Mouse (Mus musculus): ENCODE data around the gene Amh.

The Amh gene

DNA sequence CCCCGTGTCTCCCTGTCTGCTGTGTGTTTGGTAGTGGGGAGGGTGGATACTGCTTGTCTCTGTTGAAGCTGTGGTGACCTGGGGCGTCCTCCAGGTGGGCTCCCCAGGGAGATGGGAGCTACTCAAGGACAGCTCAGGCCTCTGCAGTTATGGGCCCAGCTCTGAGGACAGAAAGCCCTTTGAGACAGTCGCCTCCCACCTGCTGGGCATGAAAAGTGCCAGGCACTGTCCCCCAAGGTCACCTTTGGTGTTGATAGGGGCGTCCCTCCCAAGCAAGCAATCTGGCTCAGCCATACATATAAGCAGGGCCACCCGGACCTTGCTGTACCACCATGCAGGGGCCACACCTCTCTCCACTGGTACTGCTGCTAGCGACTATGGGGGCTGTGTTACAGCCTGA lies at the start of gene Amh:
Gene Amh (plus strand): TSS at position 328 of the 400 bp plus-strand sequence.
- DNase-seq = no peak

- DNase-seq = no peak
Measured at GRCm38 (mm10) chr10:80755291-80756015, 49.6 kb upstream of the Amh start.

DNA sequence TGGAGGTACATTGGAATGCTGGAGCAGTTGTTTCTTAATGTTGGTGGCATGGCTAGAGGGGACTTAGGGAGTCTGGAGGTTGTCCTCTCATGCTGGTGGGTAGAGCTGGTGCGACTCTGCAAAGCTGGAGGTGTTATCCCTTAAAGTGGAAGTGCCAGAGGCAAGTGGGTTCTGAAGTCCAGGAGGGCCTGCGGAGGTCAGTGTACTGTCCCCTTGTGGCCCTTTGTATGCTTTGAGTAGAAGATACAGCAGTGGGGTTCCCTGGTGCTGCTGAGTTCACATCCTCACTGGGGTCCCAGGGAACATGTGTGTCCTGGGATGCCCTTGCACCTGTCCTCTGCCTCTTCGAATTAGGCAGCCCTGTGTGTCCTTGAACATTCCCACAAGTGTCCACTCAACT lies 48.9 kb upstream of the Amh start:
- DNase-seq = no peak

DNA sequence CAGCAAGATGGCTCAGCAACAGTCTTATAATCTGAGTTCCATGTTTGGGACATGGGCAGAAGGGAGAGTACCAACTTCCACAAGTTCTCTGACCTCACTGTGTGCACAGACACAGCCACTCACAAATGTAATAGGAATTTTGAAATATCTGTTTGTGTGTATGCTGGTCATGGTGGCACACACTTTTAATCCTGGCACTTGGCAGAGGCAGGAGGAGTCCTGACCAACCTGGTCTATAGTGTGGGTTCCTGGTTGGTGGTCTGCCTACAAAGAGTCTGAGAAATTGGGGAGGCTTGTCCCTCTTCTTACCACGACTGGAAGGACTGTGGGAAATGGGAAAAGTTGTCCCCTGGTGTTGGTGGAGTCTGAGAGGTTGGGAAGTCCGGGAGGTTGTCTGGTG lies 48.5 kb upstream of the Amh start:
- DNase-seq = no peak

- no peak for DNase-seq
Measured at GRCm38 (mm10) chr10:80756967-80757366, 48.1 kb upstream of the Amh start.

GRCm38 (mm10) chr10:80757717-80758116 lies 47.3 kb upstream of the Amh start:
- DNase-seq = peak; percentile 83

GRCm38 (mm10) chr10:80758651-80759050 lies 46.4 kb upstream of the Amh start:
- DNase-seq = no peak

DNA sequence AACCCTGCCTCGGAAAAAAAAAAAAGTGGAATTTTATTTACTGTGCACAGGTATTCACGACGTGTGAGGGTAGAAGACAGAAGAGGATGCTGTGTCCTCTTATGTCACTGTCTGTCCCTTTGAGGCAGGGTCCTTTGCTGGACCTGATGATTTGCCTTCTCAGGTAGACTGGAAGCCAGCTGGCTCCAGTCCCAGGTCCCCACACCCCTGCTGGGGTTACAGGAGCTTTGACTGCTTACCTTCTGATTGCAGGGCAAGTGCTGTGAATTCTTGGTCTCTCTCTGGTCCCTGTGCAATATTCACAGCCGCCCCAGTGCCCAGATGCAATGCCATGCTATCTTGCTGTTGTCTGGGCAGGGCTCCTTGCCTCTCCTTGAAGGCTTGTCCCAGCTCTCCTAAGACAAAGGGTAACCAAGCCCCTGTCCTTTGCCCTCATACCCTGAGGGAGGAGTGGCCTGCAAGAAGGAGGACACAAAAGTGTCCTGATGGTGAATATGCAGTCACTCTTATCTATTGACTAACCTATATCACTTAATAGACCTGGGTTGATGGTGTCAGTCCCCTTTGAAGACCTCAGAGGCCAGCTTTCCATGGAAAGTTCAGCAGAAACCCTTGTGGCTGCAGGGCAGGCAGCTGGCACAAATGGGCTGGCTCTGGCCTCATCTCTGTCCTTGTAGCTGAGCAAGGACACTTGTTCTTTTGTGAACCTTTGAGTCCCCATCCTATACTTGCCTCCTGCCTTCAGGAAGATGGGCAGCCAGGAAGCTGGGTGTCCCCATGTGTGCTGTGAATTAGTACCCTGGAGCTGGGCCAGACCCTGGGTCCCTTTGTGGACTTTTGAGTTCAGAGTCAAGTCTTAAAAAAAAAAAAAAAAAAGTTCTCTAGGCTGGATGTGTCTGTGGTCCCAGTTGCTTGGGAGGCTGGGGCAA lies 44.2 kb upstream of the Amh start:
- DNase-seq = peak; percentile 51

- DNase-seq = no peak
Measured at GRCm38 (mm10) chr10:80761821-80762220, 43.2 kb upstream of the Amh start.

DNA sequence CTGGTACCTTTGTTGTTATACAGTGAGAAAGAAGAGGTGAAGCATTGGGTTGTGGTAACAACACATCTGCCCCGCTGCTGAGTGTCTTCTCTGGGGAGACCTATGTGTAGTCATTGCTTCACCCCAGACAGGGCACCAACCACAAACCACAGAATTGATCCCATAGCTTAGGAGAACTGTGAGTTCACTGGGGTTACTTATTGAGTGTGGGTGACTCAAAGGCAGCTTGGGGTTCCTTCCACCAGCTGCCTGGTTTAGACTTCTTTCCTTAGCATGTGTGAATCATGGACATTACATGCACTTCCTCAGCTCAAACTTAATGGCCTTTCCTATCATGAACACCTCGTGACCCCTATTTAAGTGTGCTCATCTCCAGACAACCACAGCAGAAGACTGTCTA lies 41.5 kb upstream of the Amh start:
- DNase-seq = no peak

DNA sequence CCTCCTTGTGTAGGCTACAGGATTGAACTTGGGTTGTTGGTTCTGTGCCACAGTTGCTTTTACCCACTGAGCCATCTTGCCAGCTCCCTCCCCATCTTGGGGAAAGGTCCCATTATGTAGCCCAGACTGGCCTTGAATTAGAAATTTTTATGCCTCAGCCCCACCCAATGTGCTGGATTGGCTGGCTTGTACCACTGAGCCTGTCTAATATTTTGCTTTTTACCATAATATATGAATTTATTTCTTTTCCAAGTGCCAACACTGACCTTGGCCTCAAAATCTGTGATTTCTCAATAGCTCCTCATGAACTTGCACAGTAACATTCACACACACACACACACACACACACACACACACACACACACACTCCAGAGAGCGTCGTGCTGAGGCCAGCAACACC lies 39.3 kb upstream of the Amh start:
- no peak for DNase-seq

DNA sequence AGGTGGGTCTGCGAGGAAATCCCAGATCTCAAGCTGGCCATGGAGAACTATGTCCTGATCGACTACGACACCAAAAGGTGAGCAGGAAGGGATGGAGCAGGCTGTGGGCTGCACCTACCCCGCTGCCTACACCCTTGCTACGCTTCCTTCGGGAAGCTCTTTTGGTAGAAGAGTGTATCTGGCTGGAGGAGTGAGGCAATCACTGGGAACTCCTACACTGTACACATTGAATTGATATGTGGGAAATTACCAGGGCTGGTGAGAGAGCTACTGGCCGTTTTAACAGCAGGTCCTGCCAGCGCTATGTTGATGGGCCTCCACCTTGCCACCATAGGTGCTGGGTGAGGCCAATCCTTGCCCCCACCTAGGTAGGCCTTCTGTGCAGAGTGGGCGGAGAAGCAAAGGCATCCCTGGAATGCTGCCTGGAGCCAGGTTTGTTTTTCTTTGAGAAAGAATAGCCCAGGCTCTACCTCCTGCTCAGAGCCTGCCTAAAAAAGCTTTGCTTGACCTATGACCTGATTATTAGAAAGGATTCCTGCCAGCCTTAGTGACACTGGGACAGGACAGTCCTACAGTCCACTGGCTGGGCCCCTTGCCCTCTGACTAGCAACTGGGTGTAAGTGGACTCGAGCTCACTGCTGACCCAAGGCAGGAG lies 38.8 kb upstream of the Amh start:
- DNase-seq = peak; percentile 54

- DNase-seq = no peak
Measured at GRCm38 (mm10) chr10:80768365-80768764, 36.7 kb upstream of the Amh start.

DNA sequence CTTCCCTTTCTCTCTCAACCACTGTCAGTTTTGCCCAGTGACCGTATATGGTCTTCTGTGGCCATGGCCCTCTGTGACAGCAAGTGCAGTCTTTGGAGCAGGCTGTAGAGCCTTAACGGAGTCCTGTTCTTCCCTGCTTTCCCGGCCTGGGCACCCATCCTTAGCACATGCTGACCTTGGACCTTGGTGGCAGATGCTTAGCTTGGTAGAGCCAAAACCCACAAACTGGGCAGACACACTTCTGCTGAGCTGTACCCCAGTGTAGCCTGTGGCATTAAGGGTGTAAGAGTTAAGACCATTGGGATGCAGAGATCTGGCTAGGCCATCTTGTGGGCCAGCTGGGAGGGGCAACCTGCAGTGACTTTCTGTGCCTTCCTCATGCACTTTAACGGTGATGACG lies 31.2 kb upstream of the Amh start:
- DNase-seq = no peak

GRCm38 (mm10) chr10:80774549-80774948 lies 30.5 kb upstream of the Amh start:
- peak; percentile 80 for DNase-seq

DNA sequence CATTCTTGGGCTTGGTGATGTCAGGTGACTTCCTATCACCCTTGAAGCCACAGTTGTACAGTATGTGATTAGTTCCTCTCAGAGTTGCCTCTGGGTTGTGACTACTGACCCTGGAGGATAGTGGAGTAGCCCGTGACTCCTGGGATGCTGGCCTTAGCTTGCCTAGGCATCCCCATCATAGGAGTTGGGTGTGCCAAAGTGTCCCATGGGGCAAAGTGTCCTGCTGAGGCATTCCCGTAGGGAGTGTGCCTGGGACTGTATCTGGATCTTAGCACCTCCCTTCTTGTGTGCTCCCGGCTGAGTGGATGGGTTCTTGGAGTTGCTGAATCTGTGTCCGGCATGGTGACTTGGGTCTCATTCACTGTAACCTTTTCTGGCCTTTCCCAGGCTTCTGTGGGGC lies 30.1 kb upstream of the Amh start:
- no peak for DNase-seq

GRCm38 (mm10) chr10:80775731-80776130 lies 29.3 kb upstream of the Amh start:
- DNase-seq = no peak

DNA sequence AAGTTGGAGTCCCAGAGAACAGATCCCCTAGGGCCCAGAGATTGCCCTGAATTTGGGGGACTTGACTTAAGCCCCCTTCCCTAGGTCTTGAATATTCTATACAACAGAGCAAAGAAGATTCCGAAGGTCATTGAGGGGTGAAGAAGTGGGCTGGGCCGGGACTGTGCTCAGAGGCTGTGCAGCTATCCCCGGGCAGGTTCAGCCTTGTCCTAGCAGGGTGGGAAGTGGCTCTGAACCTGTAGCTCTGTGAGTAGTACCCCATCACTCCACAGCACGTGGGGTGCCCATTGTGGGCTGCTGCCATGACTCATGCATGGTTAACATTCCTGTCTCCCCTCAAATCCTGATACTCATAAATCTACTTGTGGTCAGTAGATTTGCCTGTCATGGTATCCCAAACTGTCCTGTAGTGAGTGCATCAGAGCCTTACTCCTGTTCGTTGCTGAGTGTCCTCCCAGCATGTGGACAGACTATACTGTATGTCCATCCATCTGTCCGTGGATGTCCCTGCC lies 28.6 kb upstream of the Amh start:
- no peak for DNase-seq

DNA sequence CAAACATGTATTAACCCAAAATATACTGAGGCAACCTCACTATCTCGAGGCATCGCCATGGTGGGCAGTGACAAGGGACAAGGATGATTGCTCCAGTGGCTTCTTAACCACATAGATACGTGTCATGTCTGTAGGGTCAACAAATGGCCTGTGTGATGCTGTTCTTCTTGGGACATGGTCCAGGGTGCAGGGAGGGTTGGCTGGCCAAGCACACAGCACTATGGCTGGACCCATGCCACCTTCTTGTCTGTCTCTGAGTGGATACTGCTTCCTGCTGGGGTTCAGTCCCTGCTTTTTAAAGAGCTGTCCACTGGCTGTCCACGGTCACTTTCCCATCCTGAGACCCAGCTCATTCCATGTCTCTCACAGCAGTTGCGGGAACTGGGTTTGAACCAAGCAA lies 27.9 kb upstream of the Amh start:
- DNase-seq = no peak

- no peak for DNase-seq
Measured at GRCm38 (mm10) chr10:80779565-80779964, 25.5 kb upstream of the Amh start.

- DNase-seq = no peak
Measured at GRCm38 (mm10) chr10:80784302-80784701, 20.7 kb upstream of the Amh start.

DNA sequence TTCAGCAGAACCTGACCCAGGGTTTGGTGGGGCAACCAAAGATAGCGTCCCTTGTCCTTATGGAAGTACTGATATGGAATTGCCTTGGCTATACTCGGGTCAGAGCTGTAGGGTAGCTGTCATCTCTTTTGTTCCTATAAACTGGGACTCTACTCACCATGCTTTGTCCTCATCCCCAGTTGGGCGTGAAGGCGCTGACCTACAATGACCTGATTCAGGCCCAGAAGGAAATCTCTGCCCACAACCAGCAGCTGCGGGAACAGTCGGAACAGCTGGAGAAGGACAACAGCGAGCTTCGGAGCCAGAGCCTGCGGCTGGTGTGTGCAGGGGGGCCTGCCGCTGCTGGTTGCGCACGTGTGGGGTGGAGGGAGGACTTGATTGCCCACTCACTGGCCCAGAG lies 20.2 kb upstream of the Amh start:
- no peak for DNase-seq

DNA sequence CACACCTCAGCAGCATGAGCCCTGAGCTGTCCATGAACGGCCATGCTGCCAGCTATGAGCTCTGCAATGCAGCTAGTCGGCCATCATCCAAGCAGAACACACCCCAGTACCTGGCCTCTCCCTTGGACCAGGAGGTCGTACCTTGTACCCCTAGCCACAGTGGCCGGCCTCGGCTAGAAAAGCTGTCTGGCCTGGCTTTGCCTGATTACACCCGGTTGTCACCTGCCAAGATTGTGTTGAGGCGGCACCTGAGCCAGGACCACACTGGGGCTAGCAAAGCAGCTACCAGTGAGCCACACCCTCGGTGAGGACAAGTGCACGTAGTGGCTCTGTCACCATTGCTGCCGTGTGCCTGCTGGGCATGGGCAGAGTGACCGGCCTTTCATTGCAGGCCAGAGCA lies 19.1 kb upstream of the Amh start:
- no peak for DNase-seq

DNA sequence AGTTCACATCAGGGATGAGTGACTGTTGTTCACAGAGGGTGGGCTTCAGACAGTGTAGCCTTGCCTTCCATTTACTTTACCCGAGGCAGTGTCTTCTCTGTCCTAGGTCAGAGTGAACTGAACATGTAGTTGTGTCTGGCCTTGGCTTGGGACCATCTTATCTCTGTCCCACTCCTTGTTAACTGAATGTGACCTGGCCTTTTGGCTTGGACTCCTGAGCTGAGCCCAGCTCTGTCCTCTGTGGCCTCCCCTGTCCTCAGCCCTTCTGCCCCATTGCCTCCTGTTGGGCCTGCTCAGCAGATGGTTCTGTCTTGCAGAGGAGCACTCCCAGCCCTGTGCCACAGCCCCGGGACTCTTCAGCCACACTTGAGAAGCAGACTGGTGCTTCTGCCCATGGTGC lies 17.5 kb upstream of the Amh start:
- no peak for DNase-seq

Measured in kidney, adult 18-20 months (tissue).